Mouse (Mus musculus) myocyte (in vitro differentiated cells): ENCODE measurements at regions not wholly inside any gene's neighbourhood (a gene's known extent, or its start where the extent isn't known, plus 50 kb on each side); places are given as distances from the start of the nearest gene placed in this dataset.

Source experiments
- H3K27me3 ChIP-seq: one replicate; pipeline ENCODE4 v1.6.1; 2011; ENCODE audit not compliant: control insufficient read depth, insufficient read depth, insufficient read length
- H3K36me3 ChIP-seq: one replicate; pipeline ENCODE4 v1.6.1; 2011; ENCODE audit not compliant: control insufficient read depth, insufficient read depth
- H3K4me2 ChIP-seq: one replicate; pipeline ENCODE4 v1.6.1; 2011; ENCODE audit warnings: low read depth, control low read depth
- H3K4me3 ChIP-seq: one replicate; pipeline ENCODE4 v1.5.1; 2011; ENCODE audit warnings: mild to moderate bottlenecking, control low read depth, moderate library complexity
- H3K79me2 ChIP-seq: one replicate; pipeline ENCODE4 v1.6.1; 2011; ENCODE audit not compliant: control insufficient read depth, insufficient read depth
- H3ac ChIP-seq: one replicate; pipeline ENCODE4 v1.6.1; 2011; ENCODE audit not compliant: control insufficient read depth, insufficient read length
- CEBPB ChIP-seq: IDR thresholded peaks from 2 replicates; pipeline ENCODE4 v1.6.1; 2011; ENCODE audit warnings: mild to moderate bottlenecking, moderate library complexity; ENCODE audit not compliant: poor library complexity, insufficient read depth, severe bottlenecking
- E2F4 ChIP-seq: IDR thresholded peaks from one replicate; pipeline ENCODE4 v1.6.1; 2011; ENCODE audit warnings: mild to moderate bottlenecking, control low read depth, moderate library complexity; ENCODE audit not compliant: insufficient read depth
- MAX ChIP-seq: IDR thresholded peaks from one replicate; pipeline ENCODE4 v1.6.1; 2011; ENCODE audit warnings: low read depth, mild to moderate bottlenecking, control low read depth
- MYOD1 ChIP-seq, 3 experiments: IDR thresholded peaks; one replicate each; pipeline ENCODE4 v1.6.1; 2011; ENCODE audit warnings: control low read depth in 2 of 3, low read depth in 2 of 3, mild to moderate bottlenecking in 2 of 3, moderate library complexity in 1 of 3; ENCODE audit not compliant: insufficient read length in 2 of 3, control insufficient read depth in 1 of 3
- MYOG ChIP-seq, 3 experiments: IDR thresholded peaks; one replicate each; pipeline ENCODE4 v1.6.1; 2011; ENCODE audit warnings: control low read depth in 2 of 3, low read depth in 2 of 3, mild to moderate bottlenecking in 2 of 3; ENCODE audit not compliant: insufficient read length in 2 of 3, control insufficient read depth in 1 of 3, insufficient read depth in 1 of 3
- POLR2A ChIP-seq: IDR thresholded peaks from one replicate; pipeline ENCODE4 v1.6.1; 2011; ENCODE audit warnings: low read depth, mild to moderate bottlenecking, control low read depth, moderate library complexity; ENCODE audit not compliant: insufficient read length
- POLR2AphosphoS2 ChIP-seq: IDR thresholded peaks from one replicate; pipeline ENCODE4 v1.6.1; 2011; ENCODE audit warnings: low read depth, control low read depth; ENCODE audit not compliant: insufficient read length
- REST ChIP-seq: IDR thresholded peaks from one replicate; pipeline ENCODE4 v1.6.1; 2011; ENCODE audit warnings: mild to moderate bottlenecking, control low read depth, moderate library complexity; ENCODE audit not compliant: insufficient read depth, insufficient read length
- SRF ChIP-seq: IDR thresholded peaks from one replicate; pipeline ENCODE4 v1.6.1; 2011; ENCODE audit warnings: low read depth; ENCODE audit not compliant: control insufficient read depth, insufficient read length
- TCF12 ChIP-seq: IDR thresholded peaks from one replicate; pipeline ENCODE4 v1.6.1; 2011; ENCODE audit warnings: mild to moderate bottlenecking, control low read depth; ENCODE audit not compliant: poor library complexity, insufficient read depth, severe bottlenecking
- TCF3 ChIP-seq: IDR thresholded peaks from one replicate; pipeline ENCODE4 v1.6.1; 2011; ENCODE audit warnings: low read depth, control low read depth; ENCODE audit not compliant: insufficient read length
- USF1 ChIP-seq: IDR thresholded peaks from one replicate; pipeline ENCODE4 v1.6.1; 2011; ENCODE audit warnings: low read depth, mild to moderate bottlenecking, control low read depth, moderate library complexity

GRCm38 (mm10) chr2:159523739-159524138 lies 729.1 kb downstream of the Dhx35 start:
- H3K27me3 ChIP-seq: no peaks in the 10 kb centered on the region
- no peak overlapping the region for H3K4me3 ChIP-seq
- H3ac ChIP-seq: no peak overlapping the region
- no peaks in the 10 kb centered on the region for H3K79me2 ChIP-seq
- no peak overlapping the region for H3K4me2 ChIP-seq
- H3K36me3 ChIP-seq: no peaks in the 10 kb centered on the region
- TF ChIP-seq REST: no peak

GRCm38 (mm10) chr2:159534951-159535350 lies 740.3 kb downstream of the Dhx35 start:
- no peak overlapping the region for H3K4me2 ChIP-seq
- no peaks in the 10 kb centered on the region for H3K79me2 ChIP-seq
- H3K4me3 ChIP-seq: no peak overlapping the region
- H3K27me3 ChIP-seq: no peaks in the 10 kb centered on the region
- TF ChIP-seq POLR2AphosphoS2 (no peak), REST (no peak)
- H3ac ChIP-seq: no peak overlapping the region
- no peaks in the 10 kb centered on the region for H3K36me3 ChIP-seq

GRCm38 (mm10) chr2:159539261-159539660 lies 744.7 kb downstream of the Dhx35 start:
- no peaks in the 10 kb centered on the region for H3K27me3 ChIP-seq
- H3K79me2 ChIP-seq: no peaks in the 10 kb centered on the region
- no peaks in the 10 kb centered on the region for H3K36me3 ChIP-seq
- TF ChIP-seq MYOG (IDR thresholded peaks at IDR 0.05; ENCODE audit: control insufficient read depth in 1 of 3, insufficient read depth in 1 of 3, insufficient read length in 2 of 3, low read depth in 2 of 3) (no peak), E2F4 (no peak), POLR2A (no peak), MAX (no peak), MYOD1 (IDR thresholded peaks at IDR 0.05; ENCODE audit: control insufficient read depth in 1 of 3, insufficient read length in 2 of 3, low read depth in 2 of 3) (no peak)
- H3ac ChIP-seq: no peak overlapping the region
- no peak overlapping the region for H3K4me2 ChIP-seq
- no peak overlapping the region for H3K4me3 ChIP-seq

GRCm38 (mm10) chr2:159557567-159557966 lies 763.0 kb downstream of the Dhx35 start:
- TF ChIP-seq TCF3 (no peak), MAX (no peak), CEBPB (no peak), POLR2A (no peak)
- H3K4me2 ChIP-seq: no peak overlapping the region
- H3K79me2 ChIP-seq: no peaks in the 10 kb centered on the region
- no peaks in the 10 kb centered on the region for H3K36me3 ChIP-seq
- H3ac ChIP-seq: no peak overlapping the region
- H3K27me3 ChIP-seq: no peaks in the 10 kb centered on the region
- no peak overlapping the region for H3K4me3 ChIP-seq

- Histone ChIP-seq H3ac (no peak overlapping the region), H3K4me3 (no peak overlapping the region), H3K36me3 (no peaks in the 10 kb centered on the region), H3K27me3 (no peaks in the 10 kb centered on the region), H3K79me2 (no peaks in the 10 kb centered on the region), H3K4me2 (no peak overlapping the region)
- no peak for TF ChIP-seq TCF3
- TF ChIP-seq USF1: no peak
- no peak for TF ChIP-seq REST
- TF ChIP-seq CEBPB: no peak
- no peak for TF ChIP-seq SRF
- no peak for TF ChIP-seq TCF12
- no peak for TF ChIP-seq MYOG (IDR thresholded peaks at IDR 0.05; ENCODE audit: control insufficient read depth in 1 of 3, insufficient read depth in 1 of 3, insufficient read length in 2 of 3, low read depth in 2 of 3)
- no peak for TF ChIP-seq E2F4
- no peak for TF ChIP-seq MAX
- TF ChIP-seq MYOD1 (IDR thresholded peaks at IDR 0.05; ENCODE audit: control insufficient read depth in 1 of 3, insufficient read length in 2 of 3, low read depth in 2 of 3): no peak
- no peak for TF ChIP-seq POLR2A
- TF ChIP-seq POLR2AphosphoS2: no peak
Observed at GRCm38 (mm10) chr2:159565255-159565654, 768.7 kb downstream of the Gm826 start.

- no peak for TF ChIP-seq E2F4
- no peak for TF ChIP-seq MYOD1 (IDR thresholded peaks at IDR 0.05; ENCODE audit: control insufficient read depth in 1 of 3, insufficient read length in 2 of 3, low read depth in 2 of 3)
- TF ChIP-seq POLR2AphosphoS2: no peak
- no peak for TF ChIP-seq TCF3
- no peak for TF ChIP-seq REST
- TF ChIP-seq MAX: no peak
- TF ChIP-seq CEBPB: no peak
- no peak for TF ChIP-seq TCF12
- TF ChIP-seq SRF: no peak
- TF ChIP-seq POLR2A: no peak
- TF ChIP-seq MYOG (IDR thresholded peaks at IDR 0.05; ENCODE audit: control insufficient read depth in 1 of 3, insufficient read depth in 1 of 3, insufficient read length in 2 of 3, low read depth in 2 of 3): no peak
- Histone ChIP-seq H3K36me3 (no peaks in the 10 kb centered on the region), H3ac (no peak overlapping the region), H3K27me3 (no peaks in the 10 kb centered on the region), H3K4me2 (no peak overlapping the region), H3K79me2 (no peaks in the 10 kb centered on the region), H3K4me3 (no peak overlapping the region)
Observed at GRCm38 (mm10) chr2:159565921-159566320, 768.0 kb downstream of the Gm826 start.
